Mouse (Mus musculus) myocyte (in vitro differentiated cells): ENCODE results near the gene Ascc3. TPM values are rescaled to one million over a fixed set of nuclear protein-coding genes. Genes with fewer than 3 reads are reported as not detected.

ENCODE experiments used
- H3K27me3 ChIP-seq: one replicate; pipeline ENCODE4 v1.6.1; 2011; ENCODE audit not compliant: control insufficient read depth, insufficient read depth, insufficient read length
- H3K36me3 ChIP-seq: one replicate; pipeline ENCODE4 v1.6.1; 2011; ENCODE audit not compliant: control insufficient read depth, insufficient read depth
- H3K4me2 ChIP-seq: one replicate; pipeline ENCODE4 v1.6.1; 2011; ENCODE audit warnings: low read depth, control low read depth
- H3K4me3 ChIP-seq: one replicate; pipeline ENCODE4 v1.5.1; 2011; ENCODE audit warnings: mild to moderate bottlenecking, control low read depth, moderate library complexity
- H3K79me2 ChIP-seq: one replicate; pipeline ENCODE4 v1.6.1; 2011; ENCODE audit not compliant: control insufficient read depth, insufficient read depth
- H3ac ChIP-seq: one replicate; pipeline ENCODE4 v1.6.1; 2011; ENCODE audit not compliant: control insufficient read depth, insufficient read length
- CEBPB ChIP-seq: IDR thresholded peaks from 2 replicates; pipeline ENCODE4 v1.6.1; 2011; ENCODE audit warnings: mild to moderate bottlenecking, moderate library complexity; ENCODE audit not compliant: poor library complexity, insufficient read depth, severe bottlenecking
- E2F4 ChIP-seq: IDR thresholded peaks from one replicate; pipeline ENCODE4 v1.6.1; 2011; ENCODE audit warnings: mild to moderate bottlenecking, control low read depth, moderate library complexity; ENCODE audit not compliant: insufficient read depth
- MAX ChIP-seq: IDR thresholded peaks from one replicate; pipeline ENCODE4 v1.6.1; 2011; ENCODE audit warnings: low read depth, mild to moderate bottlenecking, control low read depth
- MYOD1 ChIP-seq, 3 experiments: IDR thresholded peaks; one replicate each; pipeline ENCODE4 v1.6.1; 2011; ENCODE audit warnings: control low read depth in 2 of 3, low read depth in 2 of 3, mild to moderate bottlenecking in 2 of 3, moderate library complexity in 1 of 3; ENCODE audit not compliant: insufficient read length in 2 of 3, control insufficient read depth in 1 of 3
- MYOG ChIP-seq, 3 experiments: IDR thresholded peaks; one replicate each; pipeline ENCODE4 v1.6.1; 2011; ENCODE audit warnings: control low read depth in 2 of 3, low read depth in 2 of 3, mild to moderate bottlenecking in 2 of 3; ENCODE audit not compliant: insufficient read length in 2 of 3, control insufficient read depth in 1 of 3, insufficient read depth in 1 of 3
- POLR2A ChIP-seq: IDR thresholded peaks from one replicate; pipeline ENCODE4 v1.6.1; 2011; ENCODE audit warnings: low read depth, mild to moderate bottlenecking, control low read depth, moderate library complexity; ENCODE audit not compliant: insufficient read length
- POLR2AphosphoS2 ChIP-seq: IDR thresholded peaks from one replicate; pipeline ENCODE4 v1.6.1; 2011; ENCODE audit warnings: low read depth, control low read depth; ENCODE audit not compliant: insufficient read length
- REST ChIP-seq: IDR thresholded peaks from one replicate; pipeline ENCODE4 v1.6.1; 2011; ENCODE audit warnings: mild to moderate bottlenecking, control low read depth, moderate library complexity; ENCODE audit not compliant: insufficient read depth, insufficient read length
- SRF ChIP-seq: IDR thresholded peaks from one replicate; pipeline ENCODE4 v1.6.1; 2011; ENCODE audit warnings: low read depth; ENCODE audit not compliant: control insufficient read depth, insufficient read length
- TCF12 ChIP-seq: IDR thresholded peaks from one replicate; pipeline ENCODE4 v1.6.1; 2011; ENCODE audit warnings: mild to moderate bottlenecking, control low read depth; ENCODE audit not compliant: poor library complexity, insufficient read depth, severe bottlenecking
- TCF3 ChIP-seq: IDR thresholded peaks from one replicate; pipeline ENCODE4 v1.6.1; 2011; ENCODE audit warnings: low read depth, control low read depth; ENCODE audit not compliant: insufficient read length
- USF1 ChIP-seq: IDR thresholded peaks from one replicate; pipeline ENCODE4 v1.6.1; 2011; ENCODE audit warnings: low read depth, mild to moderate bottlenecking, control low read depth, moderate library complexity
- polyA plus RNA-seq: library from polyadenylated mRNA; unstranded; fragments of >200 nt; fragmentation: generic; extraction: Trizol; gene quantifications from one replicate; pipeline ENCODE4 v1.2.1, GENCODE M21; 2012; ENCODE audit warnings: missing spikeins

Gene Ascc3
- polyA plus RNA-seq, 1 experiment, result 7.2 TPM

DNA sequence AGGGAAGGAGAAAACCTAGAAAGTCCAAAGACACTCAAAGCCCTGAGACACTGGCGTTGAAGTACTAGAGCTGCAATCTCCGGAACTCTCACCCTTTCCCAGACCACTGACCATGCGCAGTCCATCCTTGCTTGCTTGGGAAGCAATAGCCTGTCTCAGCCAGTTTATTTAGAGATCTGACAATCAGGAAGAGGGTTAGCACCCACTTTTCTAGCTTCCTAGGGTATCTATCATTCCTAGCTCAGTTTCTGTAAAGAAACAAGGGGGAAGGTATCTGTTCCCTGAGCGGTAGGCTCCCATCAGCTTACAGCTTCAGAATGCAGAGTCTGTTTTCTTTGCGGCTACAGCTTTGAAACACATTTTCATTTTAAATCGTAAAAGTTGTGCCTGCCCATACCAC, 298.2 kb downstream of the Ascc3 start:
- no peak overlapping the region for H3K4me3 ChIP-seq
- no peaks in the 10 kb centered on the region for H3K79me2 ChIP-seq
- TF ChIP-seq MAX (no peak), MYOG (IDR thresholded peaks at IDR 0.05; ENCODE audit: control insufficient read depth in 1 of 3, insufficient read depth in 1 of 3, insufficient read length in 2 of 3, low read depth in 2 of 3) (no peak), USF1 (no peak), POLR2A (no peak), CEBPB (no peak), REST (no peak), POLR2AphosphoS2 (no peak), TCF3 (no peak), MYOD1 (IDR thresholded peaks at IDR 0.05; ENCODE audit: control insufficient read depth in 1 of 3, insufficient read length in 2 of 3, low read depth in 2 of 3) (no peak), SRF (no peak), TCF12 (no peak), E2F4 (no peak)
- H3ac ChIP-seq, result no peak overlapping the region
- H3K4me2 ChIP-seq, result no peak overlapping the region
- no peaks in the 10 kb centered on the region for H3K36me3 ChIP-seq
- H3K27me3 ChIP-seq, result no peaks in the 10 kb centered on the region

DNA sequence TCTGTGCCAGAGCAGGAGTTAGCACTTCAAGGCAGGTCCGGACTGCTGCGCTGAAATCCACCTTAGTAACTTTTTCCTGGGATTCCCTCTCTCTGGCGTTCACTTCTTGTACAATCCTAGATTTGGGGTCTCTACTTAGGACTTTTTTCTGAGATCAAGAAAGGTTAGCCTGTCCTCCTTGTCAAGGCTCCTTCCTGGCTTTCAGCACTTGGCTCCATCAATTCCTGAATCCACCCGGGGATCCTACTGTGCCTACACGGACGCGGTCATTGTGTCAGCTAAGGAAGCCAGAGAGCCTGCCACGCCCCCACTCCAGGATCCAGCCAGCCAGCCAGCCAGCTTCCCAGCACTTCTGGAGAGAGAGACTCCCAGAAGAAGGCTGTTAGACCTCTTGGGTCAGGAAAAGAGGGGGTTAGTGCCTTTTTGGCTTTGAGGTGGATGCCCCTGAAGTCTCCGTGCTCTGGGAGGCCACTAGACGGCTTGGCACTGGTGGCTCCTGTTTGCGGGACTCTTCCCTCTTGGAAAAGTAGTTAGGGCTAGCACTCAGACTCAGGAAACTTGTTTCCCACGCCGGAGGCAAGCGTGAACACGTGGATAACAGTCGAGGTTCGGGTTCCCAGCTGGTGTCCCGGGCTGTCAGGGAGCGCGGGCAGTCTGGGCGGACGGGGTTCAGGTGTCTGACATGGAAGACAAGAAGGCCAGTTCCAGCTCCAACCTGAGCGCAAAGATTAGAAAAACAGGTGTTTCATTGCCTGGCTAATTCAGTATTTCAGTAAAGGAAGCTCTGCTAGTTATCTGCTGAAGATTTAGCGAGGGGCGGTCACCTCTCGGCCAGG, 299.6 kb downstream of the Ascc3 start:
- H3K4me2 ChIP-seq, result no peak overlapping the region

DNA sequence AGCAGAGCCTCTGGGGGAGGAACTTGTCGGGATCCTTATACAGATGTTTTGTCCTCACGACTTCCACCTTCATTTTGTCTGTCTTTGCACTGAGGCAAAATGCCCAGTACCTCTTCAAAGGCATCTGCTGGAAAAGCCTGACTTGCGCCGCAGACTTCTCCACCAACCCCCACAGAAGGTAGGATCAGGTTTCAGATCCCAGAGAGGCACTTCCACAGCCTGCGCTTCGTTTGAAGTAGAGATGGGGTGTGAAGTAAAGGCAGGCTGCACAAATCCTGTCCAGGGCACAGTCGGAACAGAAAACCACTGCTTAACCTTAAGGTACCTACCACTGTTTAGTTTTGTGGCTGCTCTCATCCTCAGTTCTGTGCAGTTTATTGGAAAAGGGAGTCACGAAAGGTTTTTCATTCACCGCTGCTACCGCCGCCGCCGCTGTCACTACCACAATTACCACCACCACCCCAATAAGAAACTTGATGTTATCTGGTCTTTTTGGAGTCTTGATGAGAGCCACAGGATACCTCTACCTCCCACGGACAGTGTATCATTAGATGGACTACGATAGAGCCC, 300.4 kb downstream of the Ascc3 start:
- Histone ChIP-seq H3K27me3 (no peaks in the 10 kb centered on the region), H3ac (no peak overlapping the region), H3K79me2 (no peaks in the 10 kb centered on the region), H3K4me2 (no peak overlapping the region), H3K36me3 (no peaks in the 10 kb centered on the region), H3K4me3 (no peak overlapping the region)
- TF ChIP-seq MYOD1 (IDR thresholded peaks at IDR 0.05; ENCODE audit: control insufficient read depth in 1 of 3, insufficient read length in 2 of 3, low read depth in 2 of 3) (no peak), E2F4 (no peak)

More for the DNA sequence above, 299.6 kb downstream of the Ascc3 start:
- Histone ChIP-seq H3ac (no peak overlapping the region), H3K4me3 (no peak overlapping the region), H3K79me2 (no peaks in the 10 kb centered on the region), H3K36me3 (no peaks in the 10 kb centered on the region), H3K27me3 (no peaks in the 10 kb centered on the region)
- TF ChIP-seq REST (no peak), E2F4 (no peak), POLR2AphosphoS2 (no peak), MAX (no peak), MYOD1 (IDR thresholded peaks at IDR 0.05; ENCODE audit: control insufficient read depth in 1 of 3, insufficient read length in 2 of 3, low read depth in 2 of 3) (no peak), POLR2A (no peak), MYOG (IDR thresholded peaks at IDR 0.05; ENCODE audit: control insufficient read depth in 1 of 3, insufficient read depth in 1 of 3, insufficient read length in 2 of 3, low read depth in 2 of 3) (no peak), TCF3 (no peak), USF1 (no peak), TCF12 (no peak)

DNA sequence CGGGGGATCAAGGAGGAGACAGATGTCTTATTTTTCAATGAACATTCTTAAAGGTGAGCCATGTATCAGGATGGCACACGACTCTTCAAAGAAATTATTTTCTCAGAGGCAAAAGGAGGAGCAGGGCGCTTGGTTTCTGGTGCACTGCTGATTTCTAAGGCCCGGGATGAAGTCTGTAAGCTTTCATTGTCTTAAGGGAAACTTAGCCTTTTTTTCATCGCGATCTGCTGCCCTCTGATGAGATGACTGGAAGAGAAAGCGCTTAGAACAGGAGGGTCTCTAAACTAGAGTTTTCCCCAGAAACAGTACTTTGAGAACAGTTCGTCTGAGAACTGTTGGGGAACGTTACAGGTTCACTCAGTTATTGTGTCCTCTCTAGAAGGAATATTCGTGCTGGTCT, 301.1 kb downstream of the Ascc3 start:
- Histone ChIP-seq H3ac (no peak overlapping the region), H3K36me3 (no peaks in the 10 kb centered on the region), H3K27me3 (no peaks in the 10 kb centered on the region), H3K79me2 (no peaks in the 10 kb centered on the region), H3K4me3 (no peak overlapping the region), H3K4me2 (no peak overlapping the region)
- TF ChIP-seq TCF12 (no peak), SRF (no peak), CEBPB (no peak), MAX (no peak), REST (no peak), MYOD1 (IDR thresholded peaks at IDR 0.05; ENCODE audit: control insufficient read depth in 1 of 3, insufficient read length in 2 of 3, low read depth in 2 of 3) (no peak), E2F4 (no peak)

DNA sequence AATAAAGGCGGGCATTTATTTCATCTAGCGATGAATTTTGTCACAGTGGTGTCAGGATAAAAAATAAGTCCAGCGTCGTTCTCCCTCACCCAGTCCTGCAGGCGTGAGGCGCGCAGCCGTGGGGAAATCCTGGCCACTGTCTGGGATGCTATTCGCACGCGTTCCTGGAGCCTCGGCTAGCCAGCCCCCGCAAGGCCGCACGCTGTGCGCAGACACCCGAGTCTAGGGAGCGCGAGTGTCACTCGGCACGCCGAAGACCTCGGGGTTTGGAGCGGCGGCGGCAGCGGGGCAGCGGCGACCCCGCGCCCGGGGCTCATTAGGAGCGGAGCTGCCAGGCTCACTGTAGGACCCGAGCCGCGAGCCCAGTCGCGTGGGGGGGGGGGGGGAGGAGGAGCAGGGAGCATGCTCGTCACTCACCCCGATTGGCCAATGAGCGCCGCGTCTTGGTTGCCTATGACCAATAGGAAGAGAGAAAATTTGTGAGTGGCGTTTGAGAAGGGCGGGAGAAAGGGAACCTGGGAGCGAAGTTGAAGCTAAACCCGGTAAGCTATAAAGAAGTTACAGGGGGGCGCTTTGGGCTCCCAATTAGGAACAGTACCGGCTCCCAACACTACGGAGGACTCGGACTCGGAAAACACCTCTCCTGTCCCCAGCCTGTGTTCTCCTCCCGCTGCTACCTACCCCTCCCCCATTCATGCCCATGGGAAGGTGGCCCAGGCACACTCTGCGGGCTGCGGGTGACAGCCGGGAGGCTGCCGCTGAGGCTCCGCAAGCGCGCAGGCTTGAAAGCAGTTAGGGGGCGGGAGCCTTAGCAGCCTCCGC, 301.9 kb downstream of the Ascc3 start, which contains the start of gene Sim1:
Gene Sim1 (plus strand): TSS at position 585 of the 822 bp plus-strand sequence.
- no peak within 1 kb of the TSS for H3ac ChIP-seq
- H3K4me2 ChIP-seq, result no peak within 1 kb of the TSS
- H3K36me3 ChIP-seq, result no peaks in the 10 kb centered on the region
- TF ChIP-seq REST, result no peak
- no peak for TF ChIP-seq SRF
- TF ChIP-seq E2F4, result no peak
- TF ChIP-seq USF1, result no peak
- no peak for TF ChIP-seq TCF3
- TF ChIP-seq MYOD1 (IDR thresholded peaks at IDR 0.05; ENCODE audit: control insufficient read depth in 1 of 3, insufficient read length in 2 of 3, low read depth in 2 of 3), result no peak
- no peak for TF ChIP-seq TCF12
- TF ChIP-seq POLR2A, result no peak
- no peak for TF ChIP-seq POLR2AphosphoS2
- TF ChIP-seq MYOG (IDR thresholded peaks at IDR 0.05; ENCODE audit: control insufficient read depth in 1 of 3, insufficient read depth in 1 of 3, insufficient read length in 2 of 3, low read depth in 2 of 3), result no peak
- TF ChIP-seq MAX, result no peak
- TF ChIP-seq CEBPB, result no peak
- H3K79me2 ChIP-seq, result no peaks in the 10 kb centered on the region
- H3K27me3 ChIP-seq, result no peaks in the 10 kb centered on the region
- no peak within 1 kb of the TSS for H3K4me3 ChIP-seq
